Mouse (Mus musculus): ENCODE data around the gene Mapk8ip1. TPM values are rescaled to one million over a fixed set of nuclear protein-coding genes. Genes with fewer than 3 reads are reported as not detected.

Mapk8ip1 gene
- total RNA-seq, 1 experiment from 2014 or later = 21.2 TPM

DNA sequence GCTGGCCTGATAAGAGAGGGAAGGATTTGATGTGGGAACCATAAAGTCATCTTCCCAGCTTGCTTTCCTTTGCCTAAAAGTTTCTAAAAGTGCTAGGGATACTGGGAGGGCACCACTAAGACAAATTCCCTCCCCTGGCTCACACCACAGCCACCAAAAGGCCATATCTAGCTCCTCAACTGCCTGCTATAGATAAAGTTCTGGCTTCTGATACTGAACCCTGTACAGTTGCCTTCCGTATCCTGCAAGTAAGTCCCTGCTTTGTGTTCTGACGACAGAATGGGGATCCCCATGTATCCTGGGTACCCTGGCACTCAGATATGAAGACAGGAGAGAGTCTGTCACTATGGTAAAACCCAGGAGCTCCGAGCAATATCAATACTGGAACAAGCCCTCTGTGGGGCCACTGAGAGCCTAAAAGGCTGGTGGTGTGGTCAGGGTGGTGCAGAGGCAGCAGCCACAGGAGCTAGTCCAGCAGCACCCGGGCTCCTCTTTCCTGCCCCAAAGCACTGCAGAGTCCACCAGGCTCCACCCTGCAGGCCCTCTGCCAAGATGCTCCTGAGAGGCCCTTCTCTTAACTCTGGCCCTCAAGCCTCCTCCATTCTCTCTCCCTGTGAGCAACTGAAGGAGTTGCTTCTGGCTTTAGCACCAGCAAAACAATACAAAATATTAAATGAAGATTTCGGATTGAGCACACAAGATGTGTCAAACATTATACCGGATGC lies 10.7 kb downstream of the Mapk8ip1 start:
- DNase-seq = no peak

- no peak for DNase-seq
These were observed 11.4 kb downstream of the Mapk8ip1 start for GRCm38 (mm10) chr2:92389645-92390044.

- peak; percentile 92 for DNase-seq
These were observed 12.0 kb downstream of the Mapk8ip1 start for GRCm38 (mm10) chr2:92388891-92389641.

DNA sequence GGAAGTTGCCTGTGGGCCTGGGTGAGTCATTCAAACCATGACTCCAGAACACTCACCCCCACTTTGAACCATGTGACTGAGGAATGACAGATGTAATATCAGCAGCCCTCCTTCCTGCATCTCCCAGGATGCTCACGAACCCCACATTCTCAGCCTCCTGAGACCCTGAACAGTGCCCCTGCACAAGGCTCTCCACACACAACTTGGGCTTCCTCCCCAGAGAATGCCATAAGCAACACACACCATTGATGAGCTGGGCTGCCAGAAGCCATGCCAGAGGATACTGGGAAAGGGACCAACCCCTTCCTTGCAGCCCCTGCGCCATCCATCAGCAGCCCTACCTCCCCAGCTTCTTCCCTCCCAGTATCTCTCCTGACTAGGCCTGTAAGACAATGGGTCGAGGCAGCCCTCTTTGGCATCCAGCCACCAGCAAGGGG lies 13.0 kb downstream of the Mapk8ip1 start:
- DNase-seq = no peak

GRCm38 (mm10) chr2:92387646-92388045 lies 13.4 kb downstream of the Mapk8ip1 start:
- DNase-seq = no peak

- no peak for DNase-seq
These were observed 14.1 kb downstream of the Mapk8ip1 start for GRCm38 (mm10) chr2:92386821-92387570.

GRCm38 (mm10) chr2:92385113-92386051 lies 15.7 kb downstream of the Mapk8ip1 start:
- no peak for DNase-seq

GRCm38 (mm10) chr2:92384101-92384500 lies 17.0 kb downstream of the Mapk8ip1 start:
- DNase-seq = no peak

DNA sequence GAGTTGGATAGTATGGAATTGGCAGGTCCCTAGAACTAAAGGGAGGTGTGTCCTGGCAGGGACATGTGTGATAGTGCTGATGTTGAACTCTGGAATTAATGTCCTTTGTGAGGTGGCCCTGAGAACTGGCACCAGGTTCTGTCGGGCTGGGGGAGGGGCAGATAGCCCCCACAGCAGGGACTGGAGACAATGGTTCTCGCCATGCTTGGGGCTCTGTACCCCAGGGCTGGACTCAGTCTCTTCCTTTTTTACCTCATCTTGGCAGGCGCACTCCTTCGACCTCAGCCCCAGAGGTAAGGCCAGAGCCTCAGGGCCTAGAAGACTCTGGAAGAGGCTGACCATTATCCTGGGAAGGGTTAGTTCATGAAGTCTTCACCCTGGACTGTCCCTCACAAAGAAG lies 18.3 kb downstream of the Mapk8ip1 start:
- DNase-seq = no peak

DNA sequence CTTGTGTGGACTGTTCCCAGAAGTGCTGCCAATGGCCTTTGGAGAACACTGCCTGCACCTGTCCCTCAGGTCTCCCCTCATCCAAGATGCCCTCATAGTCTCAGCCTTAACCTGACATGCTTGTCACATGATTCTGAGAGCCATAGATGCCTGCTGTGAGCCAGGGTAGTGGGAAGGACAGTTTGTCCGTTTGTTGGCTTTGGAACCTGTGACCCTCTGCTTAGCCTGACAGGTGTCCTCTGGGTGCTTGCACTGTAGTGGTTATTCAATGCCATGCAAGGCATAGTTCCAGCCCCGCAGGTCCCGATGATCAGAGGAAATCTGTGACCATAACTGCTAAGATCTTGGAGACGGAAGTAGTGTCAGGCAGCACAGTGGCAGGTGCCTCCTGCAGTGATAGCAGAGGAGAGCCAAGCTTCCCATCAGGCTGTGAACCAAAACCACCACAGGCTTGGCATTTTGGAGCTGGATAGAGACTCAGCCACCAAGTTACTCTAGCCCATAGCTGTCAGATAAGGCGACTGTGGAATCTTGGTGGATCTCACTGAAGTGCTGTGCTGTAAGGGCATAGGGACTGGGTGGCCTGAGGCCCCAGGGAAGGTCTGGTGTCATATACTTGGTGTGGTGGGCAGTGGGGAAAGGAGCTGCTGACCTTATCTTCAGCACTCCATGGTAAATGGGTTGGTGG lies 19.0 kb downstream of the Mapk8ip1 start, which contains the start of gene 1700029I15Rik:
1700029I15Rik (plus strand) TSS at position 638 of the 688 bp plus-strand sequence.
- DNase-seq = no peak

DNA sequence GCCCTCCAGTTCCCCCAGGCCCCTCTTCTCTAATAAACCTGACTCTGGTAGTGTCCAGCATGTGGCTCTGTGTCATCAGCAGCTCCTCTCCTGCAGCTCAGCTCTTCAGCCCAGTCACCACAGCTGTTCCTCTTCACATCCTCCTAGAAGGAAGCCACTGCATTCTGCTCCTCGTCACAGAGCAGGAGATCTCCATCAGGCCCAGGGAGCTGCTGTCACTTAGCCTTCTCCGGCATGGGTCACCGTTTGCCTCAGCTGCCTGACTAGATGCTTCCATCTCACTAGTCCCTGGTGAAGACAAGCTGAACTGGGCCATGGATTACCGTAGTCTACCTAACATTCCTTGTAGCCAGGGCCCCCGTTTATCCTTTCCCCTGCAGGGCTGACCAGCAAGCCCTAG lies 19.9 kb downstream of the Mapk8ip1 start:
- DNase-seq = no peak

DNA sequence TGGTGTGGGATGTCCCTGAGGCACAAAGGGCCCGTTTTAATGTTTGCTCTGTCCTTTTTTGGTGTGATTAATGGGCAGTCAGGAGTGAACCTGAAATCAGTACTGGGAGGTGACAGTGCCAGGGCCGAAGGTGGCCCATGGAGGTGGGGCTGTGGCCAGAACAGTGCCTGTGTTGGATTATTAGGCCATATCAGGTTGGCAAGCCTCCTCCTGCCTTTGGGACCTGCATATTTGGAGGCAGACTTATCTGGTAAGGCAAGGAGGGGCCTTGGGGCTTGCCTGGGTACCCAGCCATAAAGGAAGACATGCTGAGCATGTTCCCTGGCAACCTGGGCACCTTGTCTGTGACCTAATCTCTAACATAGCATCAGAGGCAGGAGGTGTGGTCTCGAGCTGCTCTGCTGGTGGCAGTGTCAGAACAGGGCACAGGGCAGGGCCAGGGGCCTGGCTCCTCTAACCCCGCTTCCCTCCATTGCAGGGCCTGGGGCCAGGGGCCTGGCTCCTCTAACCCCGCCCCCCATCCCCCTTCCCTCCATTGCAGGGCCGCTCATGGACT lies 20.5 kb downstream of the Mapk8ip1 start:
- no peak for DNase-seq

DNA sequence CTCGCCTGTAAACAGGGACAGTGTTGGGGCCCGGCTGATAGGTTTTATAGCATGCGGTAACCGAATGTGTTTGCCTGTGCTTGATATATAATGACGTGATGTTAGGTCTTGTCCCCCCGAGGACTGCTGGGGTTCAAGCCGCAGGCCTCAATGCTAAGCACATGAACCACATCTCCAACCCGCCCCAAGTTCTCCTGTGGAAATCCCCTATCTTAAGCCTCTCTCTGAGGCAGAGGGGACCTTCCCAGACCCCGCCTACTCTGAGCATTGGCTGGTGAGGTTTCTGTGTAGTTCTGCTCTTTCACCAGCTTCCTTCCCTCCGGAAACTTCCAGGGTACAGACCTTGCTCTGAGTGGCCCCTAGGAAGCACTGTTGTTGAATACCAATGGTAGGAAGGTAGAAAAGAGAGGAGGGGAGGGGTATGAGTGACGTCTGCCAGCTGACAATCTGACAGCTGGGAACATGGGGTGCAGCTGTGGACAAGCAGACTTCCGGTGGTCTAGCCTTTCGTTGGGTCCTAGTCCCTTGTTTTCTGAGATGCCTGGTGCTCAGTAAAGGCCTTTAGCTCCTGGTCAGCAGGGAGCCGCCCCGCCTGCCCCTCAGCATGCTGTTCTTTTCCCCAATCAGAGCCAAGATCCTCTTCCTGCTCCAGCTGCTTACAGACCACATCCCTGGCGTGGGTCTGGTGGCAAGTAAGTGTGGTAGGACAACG lies 21.1 kb downstream of the Mapk8ip1 start:
- DNase-seq = no peak

DNA sequence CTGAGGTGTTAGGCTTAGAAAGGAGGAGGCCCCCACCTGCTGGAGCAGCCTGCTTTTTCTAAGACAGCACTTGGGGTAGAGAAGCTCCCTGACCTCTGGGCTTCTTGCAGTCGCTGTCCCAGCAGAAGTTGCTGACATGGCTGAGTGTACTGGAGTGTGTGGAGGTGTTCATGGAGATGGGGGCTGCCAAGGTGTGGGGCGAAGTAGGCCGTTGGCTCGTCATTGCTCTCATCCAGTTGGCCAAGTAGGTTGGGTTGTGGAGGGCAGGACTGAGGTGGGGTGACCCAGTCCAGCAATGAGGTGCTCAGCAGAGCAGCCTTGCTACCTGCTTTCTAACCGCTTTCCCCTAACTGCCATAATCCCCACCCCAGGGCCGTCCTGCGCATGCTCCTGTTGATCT lies 23.7 kb downstream of the Mapk8ip1 start:
- no peak for DNase-seq

GRCm38 (mm10) chr2:92376300-92376699 lies 24.8 kb downstream of the Mapk8ip1 start:
- peak; percentile 47 for DNase-seq

DNA sequence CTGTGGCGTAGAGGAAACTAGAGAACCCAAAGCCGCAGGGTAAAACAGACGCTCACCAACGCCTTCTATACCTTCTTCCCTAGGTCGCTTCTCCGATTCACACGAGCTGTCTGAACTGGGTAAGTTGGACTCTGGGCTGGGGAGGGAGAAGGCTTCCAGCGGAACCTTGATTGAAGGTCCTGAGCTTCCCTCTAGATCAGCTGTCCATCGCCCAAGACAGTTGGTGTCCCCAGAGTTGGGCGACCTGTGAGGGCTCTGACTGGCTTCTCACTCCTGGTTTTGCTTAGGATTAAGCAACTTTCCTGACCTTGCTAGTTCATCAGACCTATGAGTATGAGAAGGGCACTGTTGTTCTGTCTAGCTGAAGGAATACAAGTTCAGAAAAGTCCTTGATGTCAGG lies 25.3 kb downstream of the Mapk8ip1 start:
- peak; percentile 45 for DNase-seq

DNA sequence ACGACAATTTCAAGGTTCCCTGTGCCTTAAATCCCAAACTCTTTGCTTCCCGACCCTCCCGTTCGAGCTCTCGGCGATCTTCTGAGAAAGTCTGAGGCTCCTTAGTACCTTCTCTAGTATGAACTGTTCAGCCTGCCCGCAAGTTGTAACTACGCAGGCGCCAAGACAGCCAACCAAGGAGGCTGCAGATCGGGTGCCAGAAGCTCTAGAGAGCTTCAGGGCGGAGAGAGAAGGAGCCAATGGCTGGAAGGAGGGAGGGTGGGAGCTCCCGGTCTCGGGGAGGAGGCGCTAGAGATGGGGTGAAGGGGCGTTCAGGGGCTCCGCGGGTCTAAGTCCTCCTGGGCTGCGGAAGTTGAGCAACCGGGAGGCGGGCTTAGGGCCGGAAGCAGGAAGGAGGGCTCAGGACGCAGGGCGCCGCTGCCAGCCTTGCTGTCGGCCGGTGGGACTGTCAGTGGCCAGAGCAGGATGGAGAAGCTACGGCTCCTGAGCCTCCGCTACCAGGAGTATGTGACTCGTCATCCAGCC lies 25.9 kb downstream of the Mapk8ip1 start:
- peak; percentile 98 for DNase-seq

DNA sequence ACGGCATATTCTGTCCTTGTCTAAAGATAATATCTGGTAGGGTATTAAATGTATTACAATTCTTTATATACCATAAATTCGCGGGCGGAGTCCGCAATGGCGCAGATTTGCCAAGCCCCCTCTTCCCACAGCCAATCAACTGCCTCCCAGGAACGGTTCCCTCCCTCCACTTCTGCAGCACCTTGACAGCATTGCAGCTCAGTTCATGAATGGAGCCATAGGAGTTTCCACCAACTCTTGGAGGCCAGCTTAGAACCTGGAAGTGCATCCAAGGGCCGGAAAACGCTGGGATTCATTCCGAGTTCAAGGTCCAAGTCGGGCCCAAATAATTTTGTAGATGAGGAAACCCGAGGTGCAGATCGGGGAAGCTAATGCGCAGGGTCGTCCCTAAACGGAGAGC lies 26.5 kb downstream of the Mapk8ip1 start, which contains the start of the genes Pex16 and Large2:
Pex16 (plus strand) TSS at position 163 of the 400 bp plus-strand sequence.
Large2 (minus strand) TSS at position 356 of the 400 bp plus-strand sequence.
- DNase-seq = peak; percentile 65

GRCm38 (mm10) chr2:92373437-92373813 lies 27.6 kb downstream of the Mapk8ip1 start:
- DNase-seq = no peak

All from adrenal gland, postnatal 14 days (tissue).